Mouse (Mus musculus) CH12.LX (cell line): Measurements from ENCODE around the gene Tmem117. TPM values are rescaled to one million over a fixed set of nuclear protein-coding genes. Genes with fewer than 3 reads are reported as not detected.

ENCODE experiments used
- DNase-seq: peaks from one replicate; pipeline ENCODE4 v3.0.0-alpha.2; 2013; ENCODE audit errors: extremely low read depth
- H3K27ac ChIP-seq: 2 replicates; pipeline ENCODE4 v1.5.1; 2012; ENCODE audit warnings: low read depth, mild to moderate bottlenecking, control low read depth, moderate library complexity; ENCODE audit not compliant: insufficient read depth
- H3K27me3 ChIP-seq: replicated peaks from 2 replicates; pipeline ENCODE3; 2012; ENCODE audit warnings: inconsistent platforms
- H3K36me3 ChIP-seq, 2 experiments: replicated peaks in 1 of 2; 2 replicates each; pipeline versions ENCODE3 to v1.6.1; 2012; ENCODE audit warnings: inconsistent platforms in 1 of 2, low read length in 1 of 2, mild to moderate bottlenecking in 1 of 2, mixed read lengths in 1 of 2, moderate library complexity in 1 of 2; ENCODE audit not compliant: control insufficient read depth in 1 of 2, insufficient read depth in 1 of 2
- H3K4me1 ChIP-seq, 2 experiments: 2 replicates each; pipeline ENCODE4 v1.6.1; 2012; ENCODE audit warnings: inconsistent platforms in 1 of 2, moderate library complexity in 1 of 2; ENCODE audit not compliant: insufficient read depth in 2 of 2, control insufficient read depth in 1 of 2
- H3K4me2 ChIP-seq: 2 replicates; pipeline ENCODE4 v1.6.1; 2012; ENCODE audit warnings: low read depth, mild to moderate bottlenecking, control low read depth; ENCODE audit not compliant: poor library complexity, insufficient read depth, severe bottlenecking
- H3K4me3 ChIP-seq, 3 experiments: fragments of 150-350 bp in 1 of 3; sonication (generic) in 1 of 3; replicated peaks in 1 of 3; 2 replicates each; pipeline versions ENCODE3 to v1.5.1; 2011 to 2012; ENCODE audit warnings: low read depth in 2 of 3, low read length in 2 of 3, mild to moderate bottlenecking in 2 of 3, moderate library complexity in 2 of 3, control low read depth in 1 of 3, improper control_type of control experiment in 1 of 3, inconsistent platforms in 1 of 3, mixed read lengths in 1 of 3; ENCODE audit not compliant: poor library complexity in 1 of 3
- H3K79me2 ChIP-seq: replicated peaks from 2 replicates; pipeline ENCODE4 v1.6.1; 2012; ENCODE audit warnings: mild to moderate bottlenecking, moderate library complexity; ENCODE audit not compliant: control insufficient read depth, poor library complexity, insufficient read depth, severe bottlenecking; ENCODE audit errors: extremely low read depth
- H3K9ac ChIP-seq: 2 replicates; pipeline ENCODE4 v1.6.1; 2012; ENCODE audit warnings: low read depth, mild to moderate bottlenecking, control low read depth, moderate library complexity; ENCODE audit not compliant: insufficient read depth
- H3K9me3 ChIP-seq: replicated peaks from 2 replicates; pipeline ENCODE3; 2012; ENCODE audit warnings: low read length, inconsistent platforms, mixed read lengths
- BHLHE40 ChIP-seq: IDR thresholded peaks from 2 replicates; pipeline ENCODE4 v1.6.1; 2011; ENCODE audit warnings: mild to moderate bottlenecking, low read depth, low read length, improper control_type of control experiment
- CHD1 ChIP-seq: IDR thresholded peaks from 2 replicates; pipeline ENCODE4 v1.6.1; 2012; ENCODE audit warnings: low read depth, low read length, improper control_type of control experiment, inconsistent platforms
- CTCF ChIP-seq, 2 experiments: IDR thresholded peaks in 1 of 2; conservative IDR thresholded peaks in 1 of 2; 2 replicates each; pipeline ENCODE4 v1.5.1; 2011 to 2012; ENCODE audit warnings: low read depth in 2 of 2, low read length in 2 of 2, improper control_type of control experiment in 1 of 2, inconsistent platforms in 1 of 2, mild to moderate bottlenecking in 1 of 2, moderate library complexity in 1 of 2
- EP300 ChIP-seq: IDR thresholded peaks from 2 replicates; pipeline ENCODE4 v1.6.1; 2011; ENCODE audit warnings: low read length, improper control_type of control experiment
- IRF4 ChIP-seq: IDR thresholded peaks from 2 replicates; pipeline ENCODE4 v1.6.1; 2014; ENCODE audit warnings: low read depth, mild to moderate bottlenecking, inconsistent platforms, low read length, improper control_type of control experiment
- MEF2A ChIP-seq: IDR thresholded peaks from 2 replicates; pipeline ENCODE4 v1.6.1; 2014; ENCODE audit warnings: low read depth, mild to moderate bottlenecking, inconsistent platforms, low read length, improper control_type of control experiment, borderline replicate concordance
- MYC ChIP-seq: IDR thresholded peaks from 2 replicates; pipeline ENCODE4 v1.6.1; 2011; ENCODE audit warnings: low read depth, mild to moderate bottlenecking, improper control_type of control experiment, low read length
- NELFE ChIP-seq: IDR thresholded peaks from 2 replicates; pipeline ENCODE4 v1.6.1; 2011; ENCODE audit warnings: low read depth, low read length, improper control_type of control experiment
- NRF1 ChIP-seq: IDR thresholded peaks from 2 replicates; pipeline ENCODE4 v1.6.1; 2014; ENCODE audit warnings: low read depth, mild to moderate bottlenecking, inconsistent platforms, low read length, improper control_type of control experiment, moderate library complexity
- POLR2A ChIP-seq: IDR thresholded peaks from 2 replicates; pipeline ENCODE4 v1.6.1; 2011; ENCODE audit warnings: low read depth, mild to moderate bottlenecking, improper control_type of control experiment, low read length
- POLR2AphosphoS2 ChIP-seq: IDR thresholded peaks from 2 replicates; pipeline ENCODE4 v1.6.1; 2011; ENCODE audit warnings: low read depth, low read length, improper control_type of control experiment
- RCOR1 ChIP-seq: conservative IDR thresholded peaks from 2 replicates; pipeline ENCODE4 v1.6.1; 2012; ENCODE audit warnings: low read depth, mild to moderate bottlenecking, inconsistent platforms, low read length, improper control_type of control experiment
- SMC3 ChIP-seq: IDR thresholded peaks from 2 replicates; pipeline ENCODE4 v1.6.1; 2011; ENCODE audit warnings: low read depth, low read length, improper control_type of control experiment
- TBP ChIP-seq: conservative IDR thresholded peaks from 2 replicates; pipeline ENCODE4 v1.6.1; 2011; ENCODE audit warnings: low read depth, low read length, improper control_type of control experiment
- TCF12 ChIP-seq: IDR thresholded peaks from 2 replicates; pipeline ENCODE4 v1.6.1; 2014; ENCODE audit warnings: low read depth, mild to moderate bottlenecking, inconsistent platforms, low read length, improper control_type of control experiment
- UBTF ChIP-seq: IDR thresholded peaks from 2 replicates; pipeline ENCODE4 v1.6.1; 2012; ENCODE audit warnings: low read depth, mild to moderate bottlenecking, inconsistent platforms, low read length, improper control_type of control experiment, moderate library complexity
- USF2 ChIP-seq: conservative IDR thresholded peaks from 2 replicates; pipeline ENCODE4 v1.6.1; 2011; ENCODE audit warnings: low read depth, low read length, improper control_type of control experiment
- ZKSCAN1 ChIP-seq: IDR thresholded peaks from 2 replicates; pipeline ENCODE4 v1.6.1; 2012; ENCODE audit warnings: low read depth, inconsistent platforms, low read length, improper control_type of control experiment, borderline replicate concordance
- ZNF384 ChIP-seq: IDR thresholded peaks from 2 replicates; pipeline ENCODE4 v1.6.1; 2012; ENCODE audit warnings: low read depth, low read length, improper control_type of control experiment, inconsistent platforms
- dilution Hi-C: fragments of 300-500 bp; cut with MboI; formaldehyde crosslinking; loops from 2 replicates; pipeline ENCODE4 v1.14.3; 2020; ENCODE audit warnings: low sequenced_read_pairs; ENCODE audit not compliant: extremely low pct_unique_long_range_greater_than_20kb, extremely low pct_ligation_motif_present
- in situ Hi-C: fragments of 300-500 bp; cut with MboI; formaldehyde crosslinking; loops from 3 replicates; pipeline ENCODE4 v1.14.3; 2019; ENCODE audit warnings: low sequenced_read_pairs, low pct_ligation_motif_present, low pct_unique_long_range_greater_than_20kb, mixed read lengths
- polyA plus RNA-seq: library from polyadenylated mRNA; unstranded; fragments of >175 nt; gene quantifications from 2 replicates; pipeline ENCODE4 v1.2.1, GENCODE M21; 2012; ENCODE audit warnings: low read depth; ENCODE audit not compliant: insufficient read length
- total RNA-seq, 2 experiments: library from RNA; depleted of rRNA; stranded (reverse); fragments of 300-350 nt in 1 of 2; fragments of >200 nt in 1 of 2; gene quantifications; 2 replicates each; pipeline ENCODE4 v1.2.3; 2012 to 2014

Gene Tmem117
- total and polyA plus RNA-seq, 3 experiments, result not detected

DNA sequence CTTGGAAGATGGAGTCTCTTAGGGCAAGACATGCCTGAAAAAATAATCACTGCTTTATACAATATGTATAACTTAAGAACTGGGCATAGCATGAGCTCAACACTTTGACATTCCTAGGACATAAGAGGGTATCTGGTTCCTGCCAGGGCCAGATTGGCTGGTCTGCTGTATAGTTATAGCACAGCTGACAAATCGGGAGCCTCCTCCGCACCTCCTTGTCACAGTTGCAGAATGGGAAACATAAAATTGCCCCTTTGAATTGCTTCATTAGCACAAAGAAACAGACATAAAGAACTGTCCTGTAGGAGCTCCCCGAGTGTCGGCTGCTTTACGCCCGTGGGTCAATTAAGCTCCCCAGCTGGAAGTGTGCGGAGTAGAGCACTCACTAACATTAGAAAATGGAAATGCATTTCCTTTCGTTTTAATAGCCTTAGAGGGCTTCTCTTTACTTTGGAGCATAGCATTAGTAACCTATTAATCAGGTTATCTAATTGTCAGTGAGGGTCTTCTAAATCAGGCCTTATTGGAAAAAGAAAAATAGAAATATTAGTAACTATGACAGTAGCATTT, 426.1 kb downstream of the Tmem117 start:
- Histone ChIP-seq H3K9ac (no peak overlapping the region), H3K27me3 (no peaks in the 10 kb centered on the region), H3K36me3 (no peaks in the 10 kb centered on the region), H3K79me2 (no peaks in the 10 kb centered on the region), H3K27ac (no peak overlapping the region), H3K4me1 (no peaks in the 10 kb centered on the region), H3K4me3 (no peak overlapping the region), H3K9me3 (peaks cover 59% of the 10 kb centered on the region), H3K4me2 (no peak overlapping the region)
- dilution Hi-C loops, result no loop called here
- in situ Hi-C loops, result no loop called here
- TF ChIP-seq RCOR1, result no peak
- no peak for TF ChIP-seq MEF2A
- TF ChIP-seq MYC, result no peak
- TF ChIP-seq EP300, result no peak
- no peak for TF ChIP-seq CTCF (conservative IDR thresholded peaks at IDR 0.05 in 1 of 2, IDR thresholded peaks at IDR 0.05 in 1 of 2; ENCODE audit: low read depth in 2 of 2, low read length in 2 of 2)
- DNase-seq, result no peak

DNA sequence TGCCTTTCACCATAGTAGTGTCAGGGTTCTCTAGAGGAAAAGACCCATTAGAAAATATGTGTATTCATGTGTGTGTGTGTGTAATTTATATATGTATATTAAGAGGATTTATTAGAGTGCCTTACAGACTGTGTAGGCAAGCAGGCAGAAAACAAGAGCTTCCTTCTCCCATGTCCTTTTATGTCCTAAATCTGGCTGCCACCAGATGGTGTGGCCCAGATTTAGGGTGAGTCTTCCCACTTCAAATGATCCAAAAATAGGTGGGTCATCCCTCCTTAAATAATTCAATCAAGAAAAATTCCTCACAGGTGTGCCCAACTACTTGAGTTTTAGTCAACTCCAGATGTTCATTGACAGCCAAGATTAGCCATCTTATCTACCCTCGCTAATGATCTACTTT, 439.0 kb downstream of the Tmem117 start:
- Histone ChIP-seq H3K9me3 (peaks cover 64% of the 10 kb centered on the region), H3K27me3 (no peaks in the 10 kb centered on the region), H3K4me3 (no peak overlapping the region), H3K79me2 (no peaks in the 10 kb centered on the region), H3K36me3 (no peaks in the 10 kb centered on the region), H3K27ac (no peak overlapping the region), H3K9ac (no peak overlapping the region), H3K4me1 (no peaks in the 10 kb centered on the region), H3K4me2 (no peak overlapping the region)
- no peak for TF ChIP-seq NELFE
- TF ChIP-seq TBP, result no peak
- TF ChIP-seq MEF2A, result no peak
- no peak for TF ChIP-seq POLR2A
- no peak for TF ChIP-seq ZNF384
- TF ChIP-seq RCOR1, result no peak
- TF ChIP-seq CHD1, result no peak
- no peak for TF ChIP-seq NRF1
- TF ChIP-seq BHLHE40, result no peak
- TF ChIP-seq POLR2AphosphoS2, result no peak
- no peak for TF ChIP-seq UBTF
- no peak for TF ChIP-seq ZKSCAN1
- TF ChIP-seq USF2, result no peak
- in situ Hi-C loops, result no loop called here
- dilution Hi-C loops, result no loop called here
- no peak for DNase-seq

DNA sequence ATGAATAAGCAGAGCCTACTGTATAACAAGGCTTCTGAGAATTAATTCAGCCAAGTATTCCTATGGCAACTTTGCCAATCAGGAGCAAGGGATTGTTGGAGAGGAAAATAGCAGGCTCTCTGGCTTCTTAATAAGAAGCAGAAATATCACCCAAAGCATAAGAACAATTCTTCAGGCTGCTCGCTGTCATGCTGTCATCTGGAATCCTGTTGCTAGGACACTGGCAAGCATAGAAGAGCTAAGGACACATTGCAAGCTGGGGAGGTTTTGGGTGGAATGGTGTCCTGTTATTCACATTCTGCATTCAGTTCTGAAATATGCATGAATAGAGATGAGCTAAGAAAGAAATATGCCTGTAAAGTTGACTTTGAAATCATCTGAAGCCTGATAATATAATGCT, 439.8 kb downstream of the Tmem117 start:
- no peak overlapping the region for H3K27ac ChIP-seq
- no peak overlapping the region for H3K4me2 ChIP-seq
- no peaks in the 10 kb centered on the region for H3K27me3 ChIP-seq
- dilution Hi-C loops (no loop called here), in situ Hi-C loops (no loop called here)
- TF ChIP-seq SMC3 (no peak), IRF4 (no peak), BHLHE40 (no peak), CHD1 (no peak), TCF12 (no peak)
- no peaks in the 10 kb centered on the region for H3K4me1 ChIP-seq
- no peak overlapping the region for H3K4me3 ChIP-seq
- no peaks in the 10 kb centered on the region for H3K36me3 ChIP-seq
- no peak overlapping the region for H3K9ac ChIP-seq
- H3K9me3 ChIP-seq, result peaks cover 60% of the 10 kb centered on the region
- no peaks in the 10 kb centered on the region for H3K79me2 ChIP-seq
- DNase-seq, result no peak
